In the genomic region with DNA sequence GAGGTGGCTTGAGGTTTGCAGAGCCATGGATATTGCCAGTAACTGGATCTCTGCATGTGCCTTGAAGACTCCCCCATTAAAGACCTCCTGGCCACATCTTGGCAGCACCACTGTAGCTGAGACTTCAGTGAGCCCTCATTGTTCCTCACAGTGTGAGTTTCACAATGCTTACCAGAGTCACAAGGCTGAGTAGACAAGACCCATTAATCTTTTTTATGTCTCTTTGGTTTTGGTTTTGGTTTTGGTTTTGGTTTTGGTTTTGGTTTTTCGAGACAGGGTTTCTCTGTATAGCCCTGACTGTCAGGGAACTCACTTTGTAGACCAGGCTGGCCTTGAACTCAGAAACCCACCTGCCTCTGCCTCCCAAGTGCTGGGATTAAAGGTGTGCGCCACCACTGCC, we compare ENCODE assay signal across 7 mouse cellular contexts. TPM values are rescaled to one million over a fixed set of nuclear protein-coding genes. Genes with fewer than 3 reads are reported as not detected.
DNase-seq lines count a peak whose midpoint lies in the region; ATAC-seq and TF ChIP-seq lines count a peak whose summit lies in the region.
"Not testable (repeated sequence)": the region's sequence is repeated elsewhere in the genome, so short reads cannot be mapped to it uniquely, and the experiment has no call there.

No protein-coding gene starts in this region.

- peak; percentile 11 for DNase-seq in 3T3-L1 (ENCODE audit: low read depth, low spot score)
- DNase-seq in CD4-positive, CD25-positive, alpha-beta regulatory T cell, adult 2 months (ENCODE audit: low read depth, low spot score), result peak; percentile 22
- peak; percentile 11 for DNase-seq in Muller cell, postnatal 12 days (ENCODE audit: inconsistent ontology term)
- peak; percentile 18 for DNase-seq in kidney, postnatal 0 days (ENCODE audit: low spot score)

- H3K4me1 ChIP-seq in kidney, postnatal 0 days (replicated peaks; ENCODE audit: insufficient read depth, low read length), result not testable (repeated sequence)

- H3K27me3 ChIP-seq in kidney, postnatal 0 days (ENCODE audit: insufficient read depth, low read length), result not testable (repeated sequence)

- not testable (repeated sequence) for H3K27ac ChIP-seq in kidney, postnatal 0 days

- H3K4me3 ChIP-seq in kidney, postnatal 0 days (replicated peaks; ENCODE audit: low read depth, low read length), result not testable (repeated sequence)

- 0 out of 2 replicates have a peak, but pooled peaks have one; percentile 47 for ATAC-seq in common myeloid progenitor, adult 5-6 weeks (replicated peaks; ENCODE audit: low read depth, poor library complexity, severe bottlenecking)
- peak; percentile 72 for ATAC-seq in inflammation-experienced regulatory T-cells, adult 6 months
- ATAC-seq in kidney, postnatal 0 days (replicated peaks; ENCODE audit: low FRiP score, low read depth), result not testable (repeated sequence)
- 0 out of 2 replicates have a peak, but pooled peaks have one; percentile 25 for ATAC-seq in megakaryocyte-erythroid progenitor cell, adult 5-6 weeks (replicated peaks; ENCODE audit: low FRiP score, low TSS enrichment, poor library complexity, severe bottlenecking)

- not testable (repeated sequence) for H3K4me2 ChIP-seq in kidney, postnatal 0 days (ENCODE audit: low read length)

- H3K9me3 ChIP-seq in kidney, postnatal 0 days (replicated peaks; ENCODE audit: low read length), result not testable (repeated sequence)

- not testable (repeated sequence) for H3K36me3 ChIP-seq in kidney, postnatal 0 days (ENCODE audit: insufficient read depth, low read length)

- WGBS in kidney, postnatal 0 days, result 80% methylated on average over 2 of the region's 2 CpGs

- not testable (repeated sequence) for H3K9ac ChIP-seq in kidney, postnatal 0 days (ENCODE audit: low read depth, low read length)

- TF ChIP-seq CTCF in kidney, postnatal 0 days (IDR thresholded peaks at IDR 0.05; ENCODE audit: low read depth), result not testable (repeated sequence)

RNA-seq across cellular contexts. Expression of a gene that starts 32.8 kb away (rescaled TPM):
- total RNA-seq in common myeloid progenitor, adult 5-6 weeks (2017), result 6.6 and 13.0 TPM in 2 replicates
- polyA plus RNA-seq in inflammation-experienced regulatory T-cells, adult 6 months (2017; shearing (Covaris generic)), result 10 to 100 TPM in 2 of 3 experiments, under 1 TPM in 1; 0.62 to 23.4 (median 19.3) TPM
- 194 and 196 TPM in 2 replicates for polyA plus RNA-seq in kidney, postnatal 0 days (2015; fragmentation: Nextera tagmentation; extraction: Ambion mirVana)
- 6.5 and 8.4 TPM in 2 replicates for total RNA-seq in megakaryocyte-erythroid progenitor cell, adult 5-6 weeks (2014; fragmentation: Nextera tagmentation)
- total RNA-seq in megakaryocyte-erythroid progenitor cell, adult 5-6 weeks (2017), result 11.5 and 13.0 TPM in 2 replicates

RNA-seq across cellular contexts. Expression of a gene that starts 40.8 kb away (rescaled TPM):
- total RNA-seq in common myeloid progenitor, adult 5-6 weeks (2017), result 17.9 and 27.0 TPM in 2 replicates
- 1 to 10 TPM; 4.7 to 8.9 (median 6.9) TPM for polyA plus RNA-seq in inflammation-experienced regulatory T-cells, adult 6 months (2017; shearing (Covaris generic))
- polyA plus RNA-seq in kidney, postnatal 0 days (2015; fragmentation: Nextera tagmentation; extraction: Ambion mirVana), result 21.9 and 22.8 TPM in 2 replicates
- 18.1 and 22.3 TPM in 2 replicates for total RNA-seq in megakaryocyte-erythroid progenitor cell, adult 5-6 weeks (2014; fragmentation: Nextera tagmentation)
- 15.4 and 17.1 TPM in 2 replicates for total RNA-seq in megakaryocyte-erythroid progenitor cell, adult 5-6 weeks (2017)

RNA-seq across cellular contexts. Expression of a gene that starts 40.9 kb away (rescaled TPM):
- total RNA-seq in common myeloid progenitor, adult 5-6 weeks (2017), result 62.7 and 68.9 TPM in 2 replicates
- 10 to 100 TPM; 21.0 to 23.3 (median 21.8) TPM for polyA plus RNA-seq in inflammation-experienced regulatory T-cells, adult 6 months (2017; shearing (Covaris generic))
- 49.9 and 50.3 TPM in 2 replicates for polyA plus RNA-seq in kidney, postnatal 0 days (2015; fragmentation: Nextera tagmentation; extraction: Ambion mirVana)
- total RNA-seq in megakaryocyte-erythroid progenitor cell, adult 5-6 weeks (2014; fragmentation: Nextera tagmentation), result 72.9 and 109 TPM in 2 replicates
- 69.2 and 112 TPM in 2 replicates for total RNA-seq in megakaryocyte-erythroid progenitor cell, adult 5-6 weeks (2017)
